22 mouse cellular contexts compared by ENCODE assay signal in the genomic region with DNA sequence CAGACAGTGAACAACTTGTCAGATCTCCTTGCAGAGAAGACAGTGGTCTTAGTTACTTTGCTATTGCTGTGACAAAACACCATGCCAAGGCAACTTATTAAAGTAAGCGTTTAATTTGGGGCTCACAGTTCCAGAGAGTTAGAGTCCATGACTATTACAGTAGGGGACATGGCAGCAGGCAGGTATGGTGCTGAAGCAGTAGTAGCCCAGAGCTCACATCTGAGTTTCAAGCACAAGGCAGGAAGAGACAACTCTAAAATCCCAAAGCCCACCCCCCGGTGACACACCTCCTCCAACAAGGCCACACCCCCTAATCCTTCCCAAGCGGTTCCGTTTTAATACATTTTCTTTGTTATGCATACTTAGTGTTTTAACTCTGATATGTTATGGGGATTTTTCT. TPM values are rescaled to one million over a fixed set of nuclear protein-coding genes. Genes with fewer than 3 reads are reported as not detected.
DNase-seq lines count a peak whose midpoint lies in the region; ATAC-seq and TF ChIP-seq lines count a peak whose summit lies in the region.
"Had no signal": no experiment of that assay in that cellular context is flagged by ENCODE, and none has a peak within 500 bp of the region (broad histone marks: within the 10 kb centered on the region; RNA-seq: fewer than 3 reads in every experiment).

No protein-coding gene starts in this region.

- H3K36me3 ChIP-seq in heart, embryonic 10.5 days, result no peaks in the 10 kb centered on the region
- H3K36me3 ChIP-seq in heart, adult 2 months (ENCODE audit: control insufficient read depth, insufficient read depth, low read length), result no peaks in the 10 kb centered on the region
- H3K36me3 ChIP-seq in midbrain, embryonic 11.5 days (ENCODE audit: control insufficient read depth, insufficient read depth, low read length), result no peaks in the 10 kb centered on the region
- no peaks in the 10 kb centered on the region for H3K36me3 ChIP-seq in midbrain, embryonic 13.5 days
- H3K36me3 ChIP-seq in limb, embryonic 10.5 days, result no peaks in the 10 kb centered on the region
- H3K36me3 ChIP-seq: embryonic facial prominence, embryonic 10.5 days; embryonic facial prominence, embryonic 12.5 days; forebrain, embryonic 15.5 days had no signal

- H3K27ac ChIP-seq in heart, embryonic 10.5 days, result no peak overlapping the region
- no peak overlapping the region for H3K27ac ChIP-seq in heart, adult 2 months
- no peak overlapping the region for H3K27ac ChIP-seq in midbrain, embryonic 11.5 days (ENCODE audit: low read depth, low read length)
- H3K27ac ChIP-seq in midbrain, embryonic 13.5 days, result no peak overlapping the region
- H3K27ac ChIP-seq in limb, embryonic 10.5 days, result no peak overlapping the region
- H3K27ac ChIP-seq: embryonic facial prominence, embryonic 10.5 days; embryonic facial prominence, embryonic 12.5 days; forebrain, embryonic 13.5 days; forebrain, embryonic 15.5 days had no signal

- peak; percentile 35 for DNase-seq in heart, embryonic 10.5 days (ENCODE audit: low spot score)
- DNase-seq in heart, adult 2 months, result no peak
- peak; percentile 60 for DNase-seq in midbrain, embryonic 11.5 days (ENCODE audit: low spot score, missing footprints)
- peak; percentile 23 for DNase-seq in limb, embryonic 10.5 days (ENCODE audit: low spot score)
- DNase-seq in kidney, postnatal 10 days, result no peak
- DNase-seq: adrenal gland, adult 8-10 months; adrenal gland, postnatal 14 days; adrenal gland, postnatal 36 days; cerebellum, adult 11-12 months; cerebellum, adult 2 months; cerebellum, adult 9-10 months; cerebellum, postnatal 10 days; cerebellum, postnatal 25 days had no signal

- ATAC-seq in midbrain, embryonic 11.5 days (ENCODE audit: low FRiP score), result no peak
- no peak for ATAC-seq in midbrain, embryonic 13.5 days
- ATAC-seq: activated CD4-positive, CD25-positive, alpha-beta regulatory T cell, adult 4 months; forebrain, embryonic 13.5 days; forebrain, embryonic 15.5 days had no signal

- H3K4me1 ChIP-seq in heart, embryonic 10.5 days, result no peaks in the 10 kb centered on the region
- H3K4me1 ChIP-seq in heart, adult 2 months (ENCODE audit: control insufficient read depth, insufficient read depth, low read length), result no peaks in the 10 kb centered on the region
- H3K4me1 ChIP-seq in midbrain, embryonic 11.5 days (ENCODE audit: control insufficient read depth, insufficient read depth, low read length), result no peaks in the 10 kb centered on the region
- H3K4me1 ChIP-seq in midbrain, embryonic 13.5 days (replicated peaks), result no peaks in the 10 kb centered on the region
- H3K4me1 ChIP-seq in limb, embryonic 10.5 days, result no peaks in the 10 kb centered on the region
- H3K4me1 ChIP-seq: embryonic facial prominence, embryonic 10.5 days; embryonic facial prominence, embryonic 12.5 days; forebrain, embryonic 13.5 days; forebrain, embryonic 15.5 days had no signal

- intact Hi-C loops in heart, adult 2 months (cut with DNase I), result no loop called here

- no peak for TF ChIP-seq EP300 in heart, adult 2 months (IDR thresholded peaks at IDR 0.05; ENCODE audit: insufficient read depth, low read depth, low read length)

- 91% methylated on average over 4 of the region's 4 CpGs for WGBS in heart, embryonic 10.5 days
- WGBS in heart, adult 2 months, result 95% methylated on average over 4 of the region's 4 CpGs
- WGBS in midbrain, embryonic 11.5 days, result 95% methylated on average over 4 of the region's 4 CpGs
- WGBS in midbrain, embryonic 13.5 days, result 99% methylated on average over 4 of the region's 4 CpGs
- WGBS in limb, embryonic 10.5 days, result 97% methylated on average over 4 of the region's 4 CpGs

- no peaks in the 10 kb centered on the region for H3K79me2 ChIP-seq in heart, adult 2 months (replicated peaks; ENCODE audit: control insufficient read depth, insufficient read depth, low read length)

- TF ChIP-seq CTCF in heart, adult 2 months (IDR thresholded peaks at IDR 0.05), result no peak

- no peaks in the 10 kb centered on the region; the same call in 1 of the 2 replicates for H3K9me3 ChIP-seq in heart, embryonic 10.5 days
- no peaks in the 10 kb centered on the region for H3K9me3 ChIP-seq in midbrain, embryonic 11.5 days (ENCODE audit: control insufficient read depth, low read length)
- H3K9me3 ChIP-seq in midbrain, embryonic 13.5 days, result no peaks in the 10 kb centered on the region
- H3K9me3 ChIP-seq in limb, embryonic 10.5 days (replicated peaks), result 0 out of 2 replicates have a peak, but pooled peaks cover 1% of the 10 kb centered on the region
- H3K9me3 ChIP-seq: embryonic facial prominence, embryonic 12.5 days; forebrain, embryonic 13.5 days; forebrain, embryonic 15.5 days had no signal

- no peak overlapping the region for H3K4me3 ChIP-seq in heart, embryonic 10.5 days
- no peak overlapping the region for H3K4me3 ChIP-seq in heart, adult 2 months
- H3K4me3 ChIP-seq in midbrain, embryonic 11.5 days (ENCODE audit: low read depth, low read length), result no peak overlapping the region
- H3K4me3 ChIP-seq in midbrain, embryonic 13.5 days (replicated peaks), result no peak overlapping the region
- no peak overlapping the region for H3K4me3 ChIP-seq in limb, embryonic 10.5 days
- H3K4me3 ChIP-seq: embryonic facial prominence, embryonic 10.5 days; embryonic facial prominence, embryonic 12.5 days; forebrain, embryonic 13.5 days; forebrain, embryonic 15.5 days had no signal

- no peak overlapping the region for H3K9ac ChIP-seq in heart, adult 2 months (ENCODE audit: low read depth, low read length)
- H3K9ac ChIP-seq in midbrain, embryonic 11.5 days (ENCODE audit: low read length), result no peak overlapping the region
- no peak overlapping the region for H3K9ac ChIP-seq in midbrain, embryonic 13.5 days (replicated peaks)
- H3K9ac ChIP-seq: embryonic facial prominence, embryonic 12.5 days; forebrain, embryonic 13.5 days; forebrain, embryonic 15.5 days had no signal

- no peak for TF ChIP-seq POLR2A in heart, adult 2 months (IDR thresholded peaks at IDR 0.05; ENCODE audit: insufficient read depth, low read depth, low read length)

- H3K27me3 ChIP-seq in heart, embryonic 10.5 days (ENCODE audit: insufficient read depth, poor library complexity, severe bottlenecking), result no peaks in the 10 kb centered on the region
- H3K27me3 ChIP-seq in heart, adult 2 months (ENCODE audit: control insufficient read depth, insufficient read depth, low read length), result no peaks in the 10 kb centered on the region
- H3K27me3 ChIP-seq in midbrain, embryonic 11.5 days (ENCODE audit: control insufficient read depth, insufficient read depth, low read length), result no peaks in the 10 kb centered on the region
- no peaks in the 10 kb centered on the region for H3K27me3 ChIP-seq in midbrain, embryonic 13.5 days
- no peaks in the 10 kb centered on the region for H3K27me3 ChIP-seq in limb, embryonic 10.5 days (ENCODE audit: low read depth, poor library complexity, severe bottlenecking)
- H3K27me3 ChIP-seq: embryonic facial prominence, embryonic 12.5 days; forebrain, embryonic 13.5 days; forebrain, embryonic 15.5 days had no signal

- no peak overlapping the region for H3K4me2 ChIP-seq in midbrain, embryonic 11.5 days
- H3K4me2 ChIP-seq in midbrain, embryonic 13.5 days (replicated peaks), result no peak overlapping the region
- H3K4me2 ChIP-seq: embryonic facial prominence, embryonic 12.5 days; forebrain, embryonic 13.5 days; forebrain, embryonic 15.5 days had no signal

RNA-seq across cellular contexts. Expression of gene F2rl1, which starts 45.9 kb away (rescaled TPM):
- polyA plus RNA-seq in heart, embryonic 10.5 days (2016; fragmentation: Nextera tagmentation; extraction: Ambion mirVana), result 0.23 TPM in 1 of 2 replicates, not detected in the other
- under 1 TPM; 0.41 to 0.63 TPM for total RNA-seq in heart, adult 2 months (2021)
- polyA plus RNA-seq in heart, adult 2 months (2012; rRNA removed), result 0.91 and 1.2 TPM in 2 replicates
- polyA plus RNA-seq in midbrain, embryonic 11.5 days (2014; fragmentation: Nextera tagmentation; extraction: Ambion mirVana), result 0.23 and 0.49 TPM in 2 replicates
- 0.17 and 0.20 TPM in 2 replicates for polyA plus RNA-seq in midbrain, embryonic 13.5 days (2015; fragmentation: Nextera tagmentation; extraction: Ambion mirVana)
- polyA plus RNA-seq in limb, embryonic 10.5 days (2016; fragmentation: Nextera tagmentation; extraction: Ambion mirVana), result not detected in 2 replicates
- total RNA-seq: MEL had no signal
- polyA plus RNA-seq: C2C12; forebrain, embryonic 11.5 days had no signal

RNA-seq across cellular contexts. Expression of gene F2r, which starts 47.4 kb away (rescaled TPM):
- polyA plus RNA-seq in heart, embryonic 10.5 days (2016; fragmentation: Nextera tagmentation; extraction: Ambion mirVana), result 159 and 166 TPM in 2 replicates
- 10 to 100 TPM; 23.6 to 23.8 TPM for total RNA-seq in heart, adult 2 months (2021)
- 19.3 and 20.4 TPM in 2 replicates for polyA plus RNA-seq in heart, adult 2 months (2012; rRNA removed)
- 129 and 143 TPM in 2 replicates for polyA plus RNA-seq in midbrain, embryonic 11.5 days (2014; fragmentation: Nextera tagmentation; extraction: Ambion mirVana)
- 86.0 and 88.2 TPM in 2 replicates for polyA plus RNA-seq in midbrain, embryonic 13.5 days (2015; fragmentation: Nextera tagmentation; extraction: Ambion mirVana)
- polyA plus RNA-seq in limb, embryonic 10.5 days (2016; fragmentation: Nextera tagmentation; extraction: Ambion mirVana), result 141 and 143 TPM in 2 replicates

Comparison
In these comparisons a context has a peak if more than half of its experiments do, and no peak if none do; other contexts are left out.
1. DNase-seq: peak in heart, embryonic 10.5 days (single experiment), midbrain, embryonic 11.5 days (single experiment) and limb, embryonic 10.5 days (single experiment); none in heart, adult 2 months (0 of 2) and kidney, postnatal 10 days (single experiment).